Mouse (Mus musculus) heart, embryonic 14.5 days (tissue): ENCODE results near the gene Sphk2. TPM values are rescaled to one million over a fixed set of nuclear protein-coding genes. Genes with fewer than 3 reads are reported as not detected.

ENCODE experiments used
- ATAC-seq: fragments of 200-750 bp; cut with Nextera tagmentation; 2 replicates; pipeline ENCODE4 v1.8.0; 2017; ENCODE audit warnings: low read depth, moderate TSS enrichment; ENCODE audit not compliant: insufficient number of reproducible peaks, insufficient read depth, low FRiP score
- H3K27ac ChIP-seq, 2 experiments: fragments of 200-500 bp in 1 of 2; fragments of 300-500 bp in 1 of 2; sonication (generic) in 1 of 2; replicated peaks in 1 of 2; 2 replicates each; pipeline ENCODE4 v1.5.1; 2012 to 2014; ENCODE audit warnings: low read depth in 2 of 2, low read length in 2 of 2, control low read depth in 1 of 2, mild to moderate bottlenecking in 1 of 2, mixed read lengths in 1 of 2; ENCODE audit not compliant: control insufficient read depth in 1 of 2, insufficient read depth in 1 of 2
- H3K27me3 ChIP-seq: fragments of 300-500 bp; sonication (generic); 2 replicates; pipeline ENCODE4 v1.6.1; 2014; ENCODE audit warnings: mild to moderate bottlenecking, low read length, control low read depth; ENCODE audit not compliant: control insufficient read depth, insufficient read depth
- H3K36me3 ChIP-seq: fragments of 300-500 bp; sonication (generic); 2 replicates; pipeline ENCODE4 v1.6.1; 2014; ENCODE audit warnings: mild to moderate bottlenecking, control low read depth, low read length, mixed read lengths; ENCODE audit not compliant: control insufficient read depth, insufficient read depth
- H3K4me1 ChIP-seq, 2 experiments: fragments of 200-500 bp in 1 of 2; fragments of 300-500 bp in 1 of 2; sonication (generic) in 1 of 2; 2 replicates each; pipeline ENCODE4 v1.6.1; 2012 to 2014; ENCODE audit warnings: low read length in 2 of 2, control low read depth in 1 of 2, mixed read lengths in 1 of 2; ENCODE audit not compliant: control insufficient read depth in 2 of 2, insufficient read depth in 2 of 2
- H3K4me2 ChIP-seq: fragments of 300-500 bp; sonication (generic); 2 replicates; pipeline ENCODE4 v1.6.1; 2014; ENCODE audit warnings: mild to moderate bottlenecking, low read length
- H3K4me3 ChIP-seq, 2 experiments: fragments of 200-500 bp in 1 of 2; fragments of 300-500 bp in 1 of 2; sonication (generic) in 1 of 2; 2 replicates each; pipeline ENCODE4 v1.5.1; 2012 to 2014; ENCODE audit warnings: low read length in 2 of 2, mild to moderate bottlenecking in 2 of 2, control low read depth in 1 of 2, low read depth in 1 of 2, moderate library complexity in 1 of 2; ENCODE audit not compliant: control insufficient read depth in 1 of 2, insufficient read depth in 1 of 2
- H3K9ac ChIP-seq: fragments of 300-500 bp; sonication (generic); 2 replicates; pipeline ENCODE4 v1.6.1; 2014; ENCODE audit warnings: mild to moderate bottlenecking, low read length
- H3K9me3 ChIP-seq: fragments of 300-500 bp; sonication (generic); 2 replicates; pipeline ENCODE4 v1.6.1; 2016; ENCODE audit warnings: low read length, control low read depth; ENCODE audit not compliant: control insufficient read depth
- WGBS: fragments of 180-500 bp; shearing (Covaris S2); extraction: QIAGEN DNeasy Blood & Tissue Kit; methylation state at CpG from one replicate; pipeline ENCODE4 v1.1.7; 2014; 5-methylcytosine and 5-hydroxymethylcytosine counted together
- polyA plus RNA-seq: library from polyadenylated mRNA; unstranded; fragments of >200 nt; fragmentation: Nextera tagmentation; extraction: Ambion mirVana; gene quantifications from 2 replicates; pipeline ENCODE4 v1.2.1, GENCODE M21; 2014

Gene Sphk2
- polyA plus RNA-seq, 1 experiment from 2014 or later: 12.5 TPM

DNA sequence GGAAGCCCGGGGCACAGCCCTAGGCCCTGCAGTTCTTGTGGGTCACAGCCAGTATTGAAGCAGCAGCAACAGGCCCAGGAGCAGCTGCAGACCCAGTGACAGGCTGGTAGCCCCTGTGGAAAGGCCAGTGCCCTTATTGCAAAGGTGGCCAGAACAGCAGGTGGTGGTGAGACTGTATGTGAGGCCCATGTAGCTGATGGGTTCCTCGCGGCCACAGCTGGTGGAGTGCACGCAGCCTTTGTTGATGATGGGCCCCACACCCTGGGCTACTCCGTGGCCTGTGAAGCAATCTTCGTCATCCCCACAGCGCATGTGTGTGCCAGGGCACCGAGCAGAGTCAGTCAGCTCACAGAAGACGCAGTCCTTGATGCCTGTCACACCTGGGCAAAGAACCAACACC is 7.3 kb upstream of the Sphk2 start:
- ATAC-seq: no peak
- no peak overlapping the region for H3K4me2 ChIP-seq
- no peaks in the 10 kb centered on the region; a peak in 1 of 4 replicates for H3K4me1 ChIP-seq
- H3K36me3 ChIP-seq: peaks cover 57% of the 10 kb centered on the region
- no peaks in the 10 kb centered on the region for H3K27me3 ChIP-seq
- H3K27ac ChIP-seq: no peak overlapping the region
- WGBS: 86% methylated on average over 9 of the region's 9 CpGs
- no peak overlapping the region for H3K4me3 ChIP-seq
- no peaks in the 10 kb centered on the region for H3K9me3 ChIP-seq
- H3K9ac ChIP-seq: no peak overlapping the region

DNA sequence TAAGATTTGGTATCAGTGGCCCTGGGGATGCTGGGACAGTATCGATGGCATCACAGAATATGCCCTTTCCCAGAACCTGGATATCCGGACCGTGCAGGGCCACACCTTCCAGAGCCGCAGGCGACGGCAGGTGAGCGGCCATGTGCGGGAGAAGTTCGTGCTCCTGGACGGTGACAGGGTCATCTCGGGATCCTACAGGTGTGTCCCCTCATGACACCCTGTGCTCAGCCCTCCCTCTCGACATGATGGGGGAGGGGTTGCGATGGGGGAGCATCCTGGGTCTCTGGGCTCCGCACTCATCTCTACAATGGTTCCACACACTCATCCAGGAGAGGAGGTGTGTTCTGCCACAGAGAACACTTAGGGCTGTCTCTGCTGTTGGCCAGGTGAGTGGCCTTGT is 6.0 kb upstream of the Sphk2 start:
- 93% methylated on average over 14 of the region's 14 CpGs for WGBS
- H3K36me3 ChIP-seq: peaks cover 70% of the 10 kb centered on the region

DNA sequence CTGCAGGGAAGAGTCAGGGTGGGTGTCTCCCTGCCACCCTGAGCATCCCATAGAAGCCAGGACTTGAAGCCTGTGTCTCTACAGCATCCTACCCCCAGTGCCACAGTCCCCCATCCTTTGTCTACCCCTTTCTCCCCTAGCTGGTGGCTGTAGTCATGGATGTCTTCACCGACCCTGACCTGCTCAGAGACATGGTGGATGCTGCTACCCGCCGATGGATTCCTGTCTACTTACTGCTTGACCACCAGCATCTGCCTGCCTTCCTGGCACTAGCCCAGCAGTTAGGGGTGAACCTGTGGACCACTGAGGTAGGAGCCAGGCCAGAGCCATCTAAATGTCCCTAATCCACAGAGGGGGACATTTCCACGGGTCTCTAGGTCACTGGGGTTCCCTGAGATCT is 5.5 kb upstream of the Sphk2 start:
- peaks cover 70% of the 10 kb centered on the region for H3K36me3 ChIP-seq
- no peaks in the 10 kb centered on the region for H3K27me3 ChIP-seq

More for the DNA sequence above, 6.0 kb upstream of the Sphk2 start:
- Histone ChIP-seq H3K9ac (no peak overlapping the region), H3K4me1 (peaks cover under 1 to 13% of the 10 kb centered on the region in 2 experiments), H3K27ac (no peak overlapping the region), H3K9me3 (no peaks in the 10 kb centered on the region), H3K4me3 (no peak overlapping the region), H3K27me3 (no peaks in the 10 kb centered on the region), H3K4me2 (no peak overlapping the region)
- no peak for ATAC-seq

DNA sequence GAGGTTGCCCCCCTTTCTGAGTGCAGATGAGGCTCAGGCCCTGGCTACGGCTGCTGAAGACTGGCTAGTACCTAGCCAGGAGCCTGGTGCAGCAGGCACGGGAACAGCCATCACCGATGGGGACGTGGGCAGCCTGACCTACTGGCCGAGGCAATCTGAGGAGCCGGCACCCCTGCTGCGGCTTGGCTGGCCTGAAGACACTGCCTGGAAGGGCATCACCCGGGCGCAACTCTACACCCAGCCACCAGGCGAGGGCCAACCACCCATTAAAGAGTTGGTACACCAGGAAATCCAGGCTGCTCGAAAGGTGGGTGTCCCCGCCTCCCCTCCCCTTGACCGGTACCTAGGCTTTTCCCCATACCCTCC is 4.5 kb upstream of the Sphk2 start:
- peaks cover 70% of the 10 kb centered on the region for H3K36me3 ChIP-seq
- no peak for ATAC-seq
- no peak overlapping the region for H3K9ac ChIP-seq
- H3K9me3 ChIP-seq: no peaks in the 10 kb centered on the region
- H3K27me3 ChIP-seq: no peaks in the 10 kb centered on the region
- 75% methylated on average over 13 of the region's 13 CpGs for WGBS
- H3K27ac ChIP-seq: no peak overlapping the region
- H3K4me2 ChIP-seq: no peak overlapping the region
- H3K4me3 ChIP-seq: no peak overlapping the region
- peaks cover 2 to 15% of the 10 kb centered on the region in 2 experiments for H3K4me1 ChIP-seq

More for the DNA sequence above, 5.5 kb upstream of the Sphk2 start:
- Histone ChIP-seq H3K4me1 (peaks cover 2 to 15% of the 10 kb centered on the region in 2 experiments), H3K4me2 (no peak overlapping the region), H3K27ac (no peak overlapping the region), H3K9ac (no peak overlapping the region), H3K9me3 (no peaks in the 10 kb centered on the region), H3K4me3 (no peak overlapping the region)
- no peak for ATAC-seq
- WGBS: 87% methylated on average over 4 of the region's 4 CpGs

DNA sequence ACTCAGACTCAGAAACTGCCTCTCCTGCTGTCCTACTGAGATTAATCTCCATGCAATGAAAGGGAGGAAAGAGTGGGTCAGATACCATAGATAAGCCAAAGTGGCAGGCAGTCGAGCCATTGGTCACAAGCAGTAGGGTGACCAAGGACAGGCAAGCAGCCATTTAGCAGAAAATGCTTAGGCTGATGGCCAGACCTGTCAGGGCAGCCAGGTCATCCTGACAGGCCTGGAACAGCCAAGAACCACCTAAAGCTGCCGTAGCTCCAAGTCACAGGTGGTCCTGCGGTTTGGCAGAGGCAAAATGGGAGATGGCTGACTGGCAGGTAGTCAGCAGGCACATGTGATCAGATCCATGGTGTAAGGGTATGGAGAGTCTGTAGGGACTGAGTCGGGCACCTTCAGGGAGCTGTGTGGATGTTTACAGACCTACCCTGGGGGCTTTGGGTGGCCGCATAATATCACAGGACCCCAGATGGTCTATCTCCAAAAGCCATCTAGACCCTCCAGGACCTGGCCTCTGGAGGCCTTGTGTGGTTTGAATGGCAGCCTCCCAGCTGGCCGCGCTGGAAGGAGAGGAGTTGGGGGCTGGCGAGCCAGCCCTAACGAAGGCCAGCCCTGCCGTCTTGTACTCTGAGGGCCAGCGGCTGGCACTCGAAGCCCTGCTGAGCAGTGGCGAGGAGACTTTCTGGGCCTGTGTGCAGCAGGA is 4.0 kb upstream of the Sphk2 start:
- H3K4me2 ChIP-seq: no peak overlapping the region
- H3K4me3 ChIP-seq: no peak overlapping the region
- WGBS: 60% methylated on average over 13 of the region's 13 CpGs
- H3K9me3 ChIP-seq: no peaks in the 10 kb centered on the region
- peaks cover 2 to 20% of the 10 kb centered on the region in 2 experiments for H3K4me1 ChIP-seq
- H3K27ac ChIP-seq: no peak overlapping the region
- H3K27me3 ChIP-seq: no peaks in the 10 kb centered on the region
- peaks cover 70% of the 10 kb centered on the region for H3K36me3 ChIP-seq
- ATAC-seq: no peak
- H3K9ac ChIP-seq: no peak overlapping the region

DNA sequence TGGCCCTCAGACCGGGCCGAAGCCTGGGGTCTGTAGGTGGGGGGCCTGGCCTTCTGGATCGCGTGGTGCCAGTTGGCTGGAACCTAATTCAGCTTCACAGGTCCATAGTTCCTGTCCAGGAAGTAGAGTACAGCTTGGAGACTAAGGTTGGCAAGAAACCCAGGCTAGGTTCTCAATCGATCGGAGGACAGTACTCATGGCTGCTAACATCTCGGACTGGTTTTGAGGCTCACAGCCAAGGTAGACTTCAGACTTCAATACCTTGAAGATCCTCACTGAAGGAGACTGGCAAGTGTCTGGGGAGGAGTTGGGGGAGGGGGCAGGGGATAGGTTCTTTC is 3.4 kb upstream of the Sphk2 start:
- H3K4me3 ChIP-seq: no peak overlapping the region
- H3K36me3 ChIP-seq: peaks cover 70% of the 10 kb centered on the region
- no peak for ATAC-seq
- no peak overlapping the region for H3K9ac ChIP-seq
- H3K27me3 ChIP-seq: no peaks in the 10 kb centered on the region
- peaks cover 5 to 26% of the 10 kb centered on the region in 2 experiments for H3K4me1 ChIP-seq
- 85% methylated on average over 7 of the region's 7 CpGs for WGBS
- no peak overlapping the region for H3K27ac ChIP-seq
- no peaks in the 10 kb centered on the region for H3K9me3 ChIP-seq
- no peak overlapping the region for H3K4me2 ChIP-seq

DNA sequence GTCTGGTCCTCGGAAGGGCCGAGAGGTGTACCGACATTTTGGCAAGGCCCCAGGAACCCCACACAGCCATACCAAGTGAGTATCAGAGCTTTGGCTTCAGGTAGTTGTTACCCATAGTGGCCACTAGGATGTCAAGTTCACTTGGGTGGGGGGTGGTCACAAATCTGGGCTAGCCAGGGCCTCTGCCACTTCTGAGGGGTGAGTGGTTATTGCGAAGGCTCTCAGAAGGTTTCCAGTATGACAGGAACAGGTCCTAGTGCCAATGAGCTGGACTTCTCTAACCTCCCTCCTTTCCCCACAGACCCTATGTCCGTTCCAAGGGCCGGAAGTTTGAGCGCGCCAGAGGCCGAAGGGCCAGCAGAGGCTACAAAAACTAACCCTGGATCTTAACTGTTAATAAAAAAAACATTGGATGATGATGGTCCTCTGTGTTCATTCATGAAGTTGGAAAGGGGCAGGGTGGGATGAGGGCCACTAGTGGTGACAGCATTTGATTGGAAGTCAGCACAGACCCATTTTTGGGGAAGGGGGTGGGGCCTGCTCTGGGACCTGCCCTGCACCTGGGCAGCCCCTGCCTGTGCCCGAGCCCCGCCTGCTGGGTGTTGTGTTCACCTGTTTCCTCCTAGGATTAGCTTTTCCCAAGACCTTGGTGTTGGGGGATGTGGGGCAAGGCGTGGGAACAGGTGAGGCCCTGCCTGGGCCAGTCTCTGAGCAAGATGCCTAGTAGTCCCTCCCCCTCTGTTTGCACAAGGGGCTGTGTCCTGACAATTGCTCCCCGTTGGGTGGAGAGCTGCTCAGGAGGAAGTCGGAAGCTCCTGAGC is 2.8 kb upstream of the Sphk2 start, which contains the start of gene Fam83e:
Gene Fam83e (plus strand): TSS at position 800 of the 821 bp plus-strand sequence.
- H3K4me1 ChIP-seq: peaks cover 10 to 31% of the 10 kb centered on the region in 2 experiments
- H3K27ac ChIP-seq: no peak within 1 kb of the TSS
- WGBS: 79% methylated on average over 14 of the region's 14 CpGs
- no peak within 1 kb of the TSS for H3K4me3 ChIP-seq
- no peaks in the 10 kb centered on the region for H3K27me3 ChIP-seq
- H3K4me2 ChIP-seq: no peak within 1 kb of the TSS
- no peaks in the 10 kb centered on the region for H3K9me3 ChIP-seq
- no peak for ATAC-seq
- no peak within 1 kb of the TSS for H3K9ac ChIP-seq
- peaks cover 65% of the 10 kb centered on the region for H3K36me3 ChIP-seq
